Mouse (Mus musculus) erythroblast, embryonic 14.5 days (primary cell): Measurements from ENCODE around the gene Fev.

Experiments
- GATA1 ChIP-seq: IDR thresholded peaks from 2 replicates; pipeline ENCODE4 v1.6.1; 2012; ENCODE audit warnings: low read length, inconsistent platforms, mixed read lengths
- TAL1 ChIP-seq: IDR thresholded peaks from 3 replicates; pipeline ENCODE4 v1.6.1; 2012; ENCODE audit warnings: low read length, inconsistent platforms, mixed read lengths

DNA sequence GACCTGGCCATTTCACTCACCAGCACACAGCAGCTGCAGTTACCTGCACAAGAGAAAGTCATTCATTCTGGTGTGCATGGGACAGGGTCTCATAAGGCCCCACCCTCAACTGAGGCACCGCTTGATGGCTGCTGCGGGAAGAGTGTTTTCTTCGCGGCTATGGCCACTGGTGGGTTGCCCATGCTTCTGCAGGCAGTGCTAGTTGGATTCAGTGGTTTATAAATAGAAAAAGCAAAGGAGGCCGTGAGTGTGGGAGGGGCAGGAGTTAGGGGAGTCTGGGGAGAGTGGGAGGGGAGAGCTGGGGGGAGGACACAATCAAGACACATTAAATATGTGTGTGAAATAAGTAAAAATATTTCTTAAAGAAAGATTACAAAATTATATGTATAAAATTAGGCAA is 42.1 kb downstream of the Fev start:
- no peak for TF ChIP-seq GATA1
- no peak for TF ChIP-seq TAL1
